Mouse (Mus musculus): ENCODE measurements around the gene Rnf19b. TPM values are rescaled to one million over a fixed set of nuclear protein-coding genes. Genes with fewer than 3 reads are reported as not detected.
A peak's percentile ranks its signal among the peaks of the same experiment; 100 is the strongest.

Rnf19b gene
- total RNA-seq, 2 experiments from 2014 or later: 17.0 to 17.4 TPM

- peak; percentile 55 for DNase-seq
Measured at GRCm38 (mm10) chr4:129034706-129035660, 23.1 kb upstream of the Rnf19b start.

GRCm38 (mm10) chr4:129035851-129036445 is 22.1 kb upstream of the Rnf19b start:
- no peak for DNase-seq

- DNase-seq: no peak
Measured at GRCm38 (mm10) chr4:129047721-129048421, 10.2 kb upstream of the Rnf19b start.

- DNase-seq: peak; percentile 70
Measured at GRCm38 (mm10) chr4:129048501-129049305, 9.4 kb upstream of the Rnf19b start.

- no peak for DNase-seq
Measured at GRCm38 (mm10) chr4:129049306-129050011, 8.6 kb upstream of the Rnf19b start.

GRCm38 (mm10) chr4:129050365-129050764 is 7.7 kb upstream of the Rnf19b start:
- no peak for DNase-seq

- no peak for DNase-seq
Measured at GRCm38 (mm10) chr4:129050901-129051417, 7.1 kb upstream of the Rnf19b start.

- DNase-seq: no peak
Measured at GRCm38 (mm10) chr4:129051461-129052183, 6.4 kb upstream of the Rnf19b start.

GRCm38 (mm10) chr4:129054757-129055156 is 3.3 kb upstream of the Rnf19b start:
- no peak for DNase-seq

- no peak for DNase-seq
Measured at GRCm38 (mm10) chr4:129055562-129055961, 2.5 kb upstream of the Rnf19b start.

GRCm38 (mm10) chr4:129057533-129058206 is 401 bp upstream of the Rnf19b start:
- peak; percentile 98 for DNase-seq

- DNase-seq: no peak
Measured at GRCm38 (mm10) chr4:129059125-129059551, 1.1 kb downstream of the Rnf19b start.

- no peak for DNase-seq
Measured at GRCm38 (mm10) chr4:129059922-129060321, 1.9 kb downstream of the Rnf19b start.

- no peak for DNase-seq
Measured at GRCm38 (mm10) chr4:129061486-129061885, 3.4 kb downstream of the Rnf19b start.

GRCm38 (mm10) chr4:129062281-129063075 is 4.4 kb downstream of the Rnf19b start:
- DNase-seq: no peak

GRCm38 (mm10) chr4:129065688-129066236 is 7.7 kb downstream of the Rnf19b start:
- no peak for DNase-seq

GRCm38 (mm10) chr4:129067638-129068415 is 9.8 kb downstream of the Rnf19b start:
- DNase-seq: no peak

GRCm38 (mm10) chr4:129068848-129069247 is 10.8 kb downstream of the Rnf19b start:
- DNase-seq: no peak
